Mouse (Mus musculus) heart, postnatal 10 days (tissue): ENCODE results near the gene Lrch1. TPM values are rescaled to one million over a fixed set of nuclear protein-coding genes. Genes with fewer than 3 reads are reported as not detected.

Experiments
- DNase-seq, 2 experiments: peaks; one replicate each; pipeline ENCODE4 v3.0.0; 2021
- intact Hi-C: fragments of 180-260 bp; cut with DNase I; formaldehyde crosslinking; loops from one replicate; pipeline ENCODE4 v1.15.1; 2025
- total RNA-seq, 2 experiments: library from RNA; stranded (reverse); gene quantifications; 2 replicates each; pipeline ENCODE4 v1.2.3; 2021

Gene Lrch1
- total RNA-seq, 2 experiments from 2014 or later: 19.6 to 20.5 TPM

GRCm38 (mm10) chr14:74767892-74768291, 179.8 kb downstream of the Lrch1 start:
- intact Hi-C loops: no loop called here
- DNase-seq: no peak

DNA sequence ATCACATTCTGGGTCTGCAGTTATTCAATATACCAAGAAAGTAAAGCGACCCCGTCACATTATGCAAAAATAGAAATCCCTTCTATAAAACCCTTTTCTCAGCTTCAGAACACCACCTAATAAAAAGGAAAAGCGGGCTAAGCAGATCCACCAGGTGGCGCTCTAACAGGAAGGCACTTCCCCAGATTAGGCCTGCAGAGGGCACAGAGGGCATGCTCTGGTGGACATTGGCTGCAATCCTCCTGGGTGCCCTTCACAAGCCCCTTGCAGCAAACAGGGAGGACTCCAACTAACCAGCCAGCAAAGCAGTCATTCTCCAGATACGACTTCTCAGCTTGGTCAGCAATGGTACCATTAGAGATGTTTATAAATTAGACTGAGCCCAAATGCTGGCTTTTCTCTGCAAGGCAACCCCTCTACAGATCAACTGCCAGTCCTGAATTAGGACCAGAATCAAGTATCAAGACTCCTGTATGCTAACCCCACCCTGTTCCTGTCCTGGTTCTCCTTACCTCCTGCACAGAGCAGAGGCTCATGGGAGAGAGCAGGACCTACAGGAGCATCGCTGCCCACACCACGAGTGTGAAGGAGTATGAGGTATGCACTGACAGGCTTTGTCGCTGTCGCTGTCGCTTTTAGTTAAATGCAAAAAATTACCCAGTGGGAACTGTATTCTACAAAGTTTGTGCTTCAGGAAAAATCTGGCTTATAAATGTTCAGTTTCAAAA, 183.3 kb downstream of the Lrch1 start:
- intact Hi-C loops: loop anchor here (1.0 to 2.0 kb wide), 2 partner anchors 182 to 226 kb away; partner anchors contain the start of gene Lrch1

GRCm38 (mm10) chr14:74736850-74737249, 210.8 kb downstream of the Lrch1 start:
- intact Hi-C loops: no loop called here
- DNase-seq: no peak

More for the DNA sequence above, 183.3 kb downstream of the Lrch1 start:
- DNase-seq: peak; percentile 83 to 90

DNA sequence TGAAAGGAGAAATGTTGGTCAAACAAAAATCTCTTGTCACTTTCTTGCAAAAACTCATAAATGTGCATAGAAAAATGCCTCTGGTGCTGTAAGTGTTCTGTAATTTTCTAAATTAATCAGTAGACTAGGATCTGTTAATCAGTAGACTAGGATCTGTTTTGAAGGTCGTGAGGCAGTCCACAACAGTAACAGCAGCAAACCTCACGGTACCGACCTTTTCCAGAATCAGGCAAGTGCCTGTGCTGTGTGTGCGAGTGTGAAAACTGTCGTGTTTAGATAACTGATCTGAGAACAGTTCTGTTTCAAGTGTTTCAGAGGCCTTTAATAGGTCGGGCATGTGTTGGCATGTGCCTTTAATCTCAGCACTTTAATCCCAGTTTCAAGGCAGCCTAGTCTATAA, 212.2 kb downstream of the Lrch1 start:
- DNase-seq: no peak
- intact Hi-C loops: no loop called here

DNA sequence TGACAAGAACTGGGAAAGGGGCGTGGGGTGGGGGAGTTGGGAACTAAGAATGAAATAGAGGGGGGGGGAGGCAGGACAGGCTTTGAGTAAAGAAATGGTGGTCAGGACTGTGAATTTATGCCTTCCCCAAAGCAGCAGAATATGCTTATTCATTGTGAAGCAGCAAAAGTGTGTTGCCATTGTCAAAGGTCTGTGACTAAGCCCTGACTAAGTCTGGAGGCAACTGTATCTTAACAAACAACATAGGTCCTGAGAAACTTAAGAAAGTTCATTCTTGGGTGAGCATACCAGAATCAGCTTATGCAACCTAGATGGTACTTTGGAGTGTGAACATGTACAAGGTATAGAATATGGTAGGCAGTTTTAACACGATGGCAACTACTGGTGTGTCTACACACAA, 214.3 kb downstream of the Lrch1 start:
- intact Hi-C loops: no loop called here
- DNase-seq: no peak

DNA sequence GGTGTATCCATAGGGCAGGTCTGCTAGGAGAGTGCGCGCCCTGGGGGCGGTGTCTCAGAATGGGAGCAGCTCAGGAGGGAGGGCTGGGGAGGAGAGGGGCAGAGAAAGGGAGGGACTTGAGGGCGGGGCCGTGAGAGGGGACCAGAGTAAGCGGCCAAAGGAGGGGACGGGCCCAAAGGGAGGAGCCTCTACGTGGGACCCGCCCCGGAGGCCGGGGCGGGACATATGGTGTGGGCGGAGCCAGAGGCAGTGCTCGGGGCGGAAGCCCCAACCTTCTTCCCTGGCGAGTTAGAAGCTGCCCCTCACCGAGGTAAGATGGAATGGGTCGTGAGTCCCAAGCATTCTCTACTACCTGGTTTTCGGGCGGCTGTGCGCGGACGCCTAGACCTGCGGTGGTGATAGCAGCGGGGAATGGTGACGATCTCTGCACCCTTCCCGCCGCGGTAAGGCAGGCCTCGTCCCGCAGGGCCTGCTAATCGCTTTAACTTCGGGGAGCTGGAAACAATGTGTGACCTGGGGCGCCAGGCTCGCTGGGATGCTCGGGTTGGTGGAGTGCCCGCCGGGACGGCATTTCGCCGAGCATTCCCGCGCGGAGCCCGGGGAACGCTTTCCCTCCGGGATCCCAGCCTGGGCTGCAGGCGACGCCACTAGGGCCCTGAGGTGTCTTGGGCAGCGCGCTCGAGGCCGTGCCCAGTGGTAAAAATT, 215.4 kb downstream of the Lrch1 start, which contains the start of gene Esd:
Gene Esd (plus strand): TSS at position 219 of the 705 bp plus-strand sequence.
- peak; percentile 94 to 95 for DNase-seq
- intact Hi-C loops: no loop called here

DNA sequence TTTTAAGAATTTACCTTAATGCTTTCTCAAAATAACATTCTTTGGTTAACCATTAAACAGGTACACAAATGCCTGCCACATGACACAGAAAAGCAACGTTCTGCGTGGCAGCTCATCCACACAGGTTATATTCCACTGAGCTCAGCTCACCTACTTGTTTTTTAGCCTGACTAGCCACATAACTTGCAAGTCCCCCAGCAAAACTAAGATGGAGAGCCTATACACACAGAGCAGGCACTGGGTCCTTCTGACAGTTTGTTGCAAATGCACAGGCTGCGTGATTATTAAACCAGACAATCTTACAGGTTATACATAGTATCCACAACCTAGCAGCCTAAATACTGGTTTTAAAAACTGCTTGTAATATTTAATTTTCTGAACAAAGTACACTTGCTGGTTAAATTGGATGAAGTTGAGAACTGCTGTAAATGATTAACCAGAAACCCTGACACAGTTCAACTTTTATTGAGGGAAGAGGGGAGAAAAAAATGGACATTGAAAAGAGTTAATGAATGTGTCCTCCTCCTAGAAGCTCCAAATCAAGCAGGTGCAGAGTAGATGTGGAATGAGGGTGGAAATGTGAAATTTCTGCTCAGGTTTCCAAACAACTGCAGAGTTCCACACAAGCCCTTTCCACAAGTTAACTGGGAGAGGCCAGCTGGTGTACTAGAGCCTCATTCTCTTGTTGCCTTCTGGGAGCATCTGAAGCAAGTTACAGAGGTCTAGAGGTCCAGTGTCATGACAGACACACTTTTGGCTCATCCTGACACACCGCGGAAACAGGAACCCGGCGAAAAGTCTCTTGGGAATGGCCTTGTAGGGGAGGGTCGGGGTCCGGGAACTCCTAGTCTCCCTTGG, 216.2 kb downstream of the Lrch1 start:
- DNase-seq: no peak
- intact Hi-C loops: no loop called here

DNA sequence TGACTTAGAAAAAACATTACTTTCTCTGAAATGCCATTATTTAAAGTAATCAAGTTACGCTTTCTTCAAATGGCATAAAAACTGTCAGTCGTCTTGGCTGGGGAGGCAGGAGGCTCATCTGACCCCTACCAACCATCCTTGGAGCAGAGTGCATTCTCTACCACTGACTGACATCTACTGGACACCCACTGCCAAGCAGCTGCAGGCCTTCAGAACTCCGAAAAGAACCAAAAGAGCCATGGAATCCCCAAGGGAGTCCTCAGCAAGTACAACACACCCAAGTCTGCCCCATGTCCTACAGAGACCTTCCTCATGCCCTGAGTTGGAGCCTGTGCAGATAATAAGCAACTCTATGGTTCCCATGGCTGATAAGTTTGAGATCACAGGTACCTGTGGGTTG, 224.1 kb downstream of the Lrch1 start:
- intact Hi-C loops: no loop called here
- peak in 1 of 2 experiments; percentile 7 for DNase-seq

DNA sequence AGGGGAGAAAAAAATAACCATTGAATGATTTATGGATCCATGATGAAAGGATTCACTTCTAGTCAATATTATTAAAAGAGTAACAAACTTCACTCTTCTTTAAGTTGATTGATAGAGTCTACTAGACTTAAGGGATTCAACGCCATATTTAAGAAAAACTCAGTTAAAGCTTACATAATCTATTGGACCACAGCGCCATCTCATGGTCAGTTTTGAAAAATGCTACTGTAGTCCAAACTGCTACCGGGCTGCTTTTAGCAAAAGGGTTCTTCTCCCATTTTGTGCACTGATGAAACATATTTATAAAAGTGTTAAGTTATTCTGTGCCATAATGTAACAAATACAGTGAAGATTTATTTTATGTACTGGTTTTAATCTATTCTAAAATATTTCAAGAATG, 238.6 kb downstream of the Lrch1 start:
- DNase-seq: peak; percentile 54 to 69
- intact Hi-C loops: loop anchor here (5.0 kb wide), 1 partner anchor 67 kb away; the partner anchor contains the start of gene Htr2a

Other genes with a start within 250 kb of the Lrch1 start
- gene Esd, start 215.6 kb downstream of the Lrch1 start, total RNA-seq: 100 to 1,000 TPM; 139 to 150 TPM
- 1 to 10 TPM in 1 of 2 experiments, under 1 TPM in 1; 0.69 to 1.2 TPM for gene Rubcnl, start 68.2 kb upstream of the Lrch1 start, total RNA-seq
- not detected for gene Lrrc63, start 183.0 kb upstream of the Lrch1 start, total RNA-seq
- 10 to 100 TPM; 17.1 to 18.5 TPM for gene Lcp1, start 183.2 kb upstream of the Lrch1 start, total RNA-seq